Mouse (Mus musculus): ENCODE measurements at regions not wholly inside any gene's neighbourhood (a gene's known extent, or its start where the extent isn't known, plus 50 kb on each side); places are given as distances from the start of the nearest gene placed in this dataset.

DNA sequence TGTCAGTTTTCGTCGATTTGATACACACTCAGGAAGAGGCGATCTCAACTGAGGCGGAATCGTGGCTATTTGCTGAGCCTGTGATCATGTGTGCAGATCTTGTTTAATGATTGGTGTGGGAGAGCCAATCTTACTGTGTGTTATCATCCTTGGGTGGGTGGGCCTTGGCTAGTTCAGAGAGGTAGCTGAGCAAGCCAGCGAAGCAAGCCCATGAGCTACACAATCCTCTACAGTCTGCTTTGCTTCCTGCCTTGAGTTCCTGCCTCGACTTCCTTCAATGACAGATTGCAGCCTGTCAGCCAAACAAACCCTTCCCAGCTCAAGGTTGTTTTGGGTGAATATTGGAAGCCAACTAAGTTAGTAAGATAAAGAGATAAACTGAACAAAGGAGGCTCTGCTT, 74.0 kb upstream of the Tsc22d1 start:
- TF ChIP-seq GATA1 (IDR thresholded peaks at IDR 0.05; ENCODE audit: borderline replicate concordance, low read length) = no peak
- no peak for TF ChIP-seq FLI1 (IDR thresholded peaks at IDR 0.05; ENCODE audit: low read length)

Measured in megakaryocyte, embryonic 14.5 days (primary cell).